Mouse (Mus musculus): ENCODE measurements around the gene Rps27l. TPM values are rescaled to one million over a fixed set of nuclear protein-coding genes. Genes with fewer than 3 reads are reported as not detected.

The Rps27l gene
- polyA plus RNA-seq, 1 experiment from 2014 or later = 676 TPM

GRCm38 (mm10) chr9:66917892-66918255 lies 28.0 kb upstream of the Rps27l start:
- WGBS = 77% methylated on average over 1 of the region's 1 CpGs
- Histone ChIP-seq H3K27me3 (ENCODE audit: control insufficient read depth, insufficient read depth, low read length) (no peaks in the 10 kb centered on the region), H3K9me3 (ENCODE audit: control insufficient read depth, low read length) (no peaks in the 10 kb centered on the region), H3K4me1 (replicated peaks; ENCODE audit: control insufficient read depth, insufficient read depth, low read length) (peaks cover 5% of the 10 kb centered on the region; the same call in 1 of the 2 replicates), H3K9ac (ENCODE audit: low read length) (no peak overlapping the region), H3K4me3 (ENCODE audit: low read depth, low read length) (no peak overlapping the region), H3K27ac (ENCODE audit: low read depth, low read length) (no peak overlapping the region), H3K4me2 (ENCODE audit: low read depth, low read length, severe bottlenecking) (peak overlapping the region; percentile 81; the same call in 1 of the 2 replicates), H3K36me3 (ENCODE audit: control insufficient read depth, insufficient read depth, low read length) (no peaks in the 10 kb centered on the region)
- ATAC-seq (replicated peaks; ENCODE audit: low FRiP score) (no peak), DNase-seq (ENCODE audit: low spot score) (no peak)

- H3K4me2 ChIP-seq (ENCODE audit: low read depth, low read length, severe bottlenecking) = peak overlapping the region; percentile 81
- H3K9ac ChIP-seq (ENCODE audit: low read length) = peak overlapping the region; percentile 90
- ATAC-seq (replicated peaks; ENCODE audit: low FRiP score) (no peak), DNase-seq (ENCODE audit: low spot score) (no peak)
- H3K27me3 ChIP-seq (ENCODE audit: control insufficient read depth, insufficient read depth, low read length) = no peaks in the 10 kb centered on the region
- H3K4me1 ChIP-seq (replicated peaks; ENCODE audit: control insufficient read depth, insufficient read depth, low read length) = peaks cover 5% of the 10 kb centered on the region; the same call in 1 of the 2 replicates
- H3K4me3 ChIP-seq (ENCODE audit: low read depth, low read length) = peak overlapping the region; percentile 91
- no peak overlapping the region; the same call in 1 of the 2 replicates for H3K27ac ChIP-seq (ENCODE audit: low read depth, low read length)
- no peaks in the 10 kb centered on the region for H3K36me3 ChIP-seq (ENCODE audit: control insufficient read depth, insufficient read depth, low read length)
- 3% methylated on average over 27 of the region's 27 CpGs for WGBS
- no peaks in the 10 kb centered on the region for H3K9me3 ChIP-seq (ENCODE audit: control insufficient read depth, low read length)
These were observed 27.1 kb upstream of the Rps27l start for GRCm38 (mm10) chr9:66918672-66919330.

- peak; percentile 100 for DNase-seq (ENCODE audit: low spot score)
- Histone ChIP-seq H3K27me3 (ENCODE audit: control insufficient read depth, insufficient read depth, low read length) (no peaks in the 10 kb centered on the region), H3K36me3 (ENCODE audit: control insufficient read depth, insufficient read depth, low read length) (no peaks in the 10 kb centered on the region), H3K4me1 (replicated peaks; ENCODE audit: control insufficient read depth, insufficient read depth, low read length) (peaks cover 5% of the 10 kb centered on the region; the same call in 1 of the 2 replicates), H3K9ac (ENCODE audit: low read length) (peak within 1 kb of the TSS; percentile 90), H3K4me3 (ENCODE audit: low read depth, low read length) (peak within 1 kb of the TSS; percentile 91), H3K27ac (ENCODE audit: low read depth, low read length) (peak within 1 kb of the TSS; percentile 70), H3K4me2 (ENCODE audit: low read depth, low read length, severe bottlenecking) (peak within 1 kb of the TSS; percentile 81), H3K9me3 (ENCODE audit: control insufficient read depth, low read length) (no peaks in the 10 kb centered on the region)
- WGBS = under 1% methylated on average over 49 of the region's 49 CpGs
- ATAC-seq (replicated peaks; ENCODE audit: low FRiP score) = peak; percentile 99
These were observed 26.4 kb upstream of the Rps27l start, which contains the start of gene Rab8b for GRCm38 (mm10) chr9:66919382-66919971. Rab8b (minus strand) TSS chr9:66919687.

GRCm38 (mm10) chr9:66919981-66920380 lies 25.9 kb upstream of the Rps27l start:
- peak overlapping the region; percentile 55 for H3K9ac ChIP-seq (ENCODE audit: low read length)
- H3K4me2 ChIP-seq (ENCODE audit: low read depth, low read length, severe bottlenecking) = peak overlapping the region; percentile 81

GRCm38 (mm10) chr9:66920488-66921279 lies 25.2 kb upstream of the Rps27l start:
- Histone ChIP-seq H3K4me2 (ENCODE audit: low read depth, low read length, severe bottlenecking) (peak overlapping the region; percentile 81), H3K36me3 (ENCODE audit: control insufficient read depth, insufficient read depth, low read length) (no peaks in the 10 kb centered on the region), H3K9ac (ENCODE audit: low read length) (no peak overlapping the region), H3K4me1 (replicated peaks; ENCODE audit: control insufficient read depth, insufficient read depth, low read length) (peaks cover 5% of the 10 kb centered on the region; the same call in 1 of the 2 replicates), H3K27ac (ENCODE audit: low read depth, low read length) (no peak overlapping the region), H3K9me3 (ENCODE audit: control insufficient read depth, low read length) (no peaks in the 10 kb centered on the region), H3K4me3 (ENCODE audit: low read depth, low read length) (no peak overlapping the region), H3K27me3 (ENCODE audit: control insufficient read depth, insufficient read depth, low read length) (no peaks in the 10 kb centered on the region)
- 13% methylated on average over 6 of the region's 6 CpGs for WGBS
- ATAC-seq (replicated peaks; ENCODE audit: low FRiP score) (no peak), DNase-seq (ENCODE audit: low spot score) (peak; percentile 2)

More at GRCm38 (mm10) chr9:66919981-66920380, 25.9 kb upstream of the Rps27l start:
- 0% methylated on average over 14 of the region's 14 CpGs for WGBS
- H3K4me3 ChIP-seq (ENCODE audit: low read depth, low read length) = peak overlapping the region; percentile 91
- ATAC-seq (replicated peaks; ENCODE audit: low FRiP score) (peak; percentile 71), DNase-seq (ENCODE audit: low spot score) (peak; percentile 60)
- peaks cover 5% of the 10 kb centered on the region; the same call in 1 of the 2 replicates for H3K4me1 ChIP-seq (replicated peaks; ENCODE audit: control insufficient read depth, insufficient read depth, low read length)
- H3K9me3 ChIP-seq (ENCODE audit: control insufficient read depth, low read length) = no peaks in the 10 kb centered on the region
- no peaks in the 10 kb centered on the region for H3K36me3 ChIP-seq (ENCODE audit: control insufficient read depth, insufficient read depth, low read length)
- no peaks in the 10 kb centered on the region for H3K27me3 ChIP-seq (ENCODE audit: control insufficient read depth, insufficient read depth, low read length)
- peak overlapping the region; percentile 39; the same call in 1 of the 2 replicates for H3K27ac ChIP-seq (ENCODE audit: low read depth, low read length)

GRCm38 (mm10) chr9:66922076-66922475 lies 23.8 kb upstream of the Rps27l start:
- Histone ChIP-seq H3K4me3 (ENCODE audit: low read depth, low read length) (no peak overlapping the region), H3K36me3 (ENCODE audit: control insufficient read depth, insufficient read depth, low read length) (no peaks in the 10 kb centered on the region), H3K27me3 (ENCODE audit: control insufficient read depth, insufficient read depth, low read length) (no peaks in the 10 kb centered on the region), H3K4me2 (ENCODE audit: low read depth, low read length, severe bottlenecking) (no peak overlapping the region), H3K9me3 (ENCODE audit: control insufficient read depth, low read length) (no peaks in the 10 kb centered on the region), H3K4me1 (replicated peaks; ENCODE audit: control insufficient read depth, insufficient read depth, low read length) (peaks cover 5% of the 10 kb centered on the region; the same call in 1 of the 2 replicates), H3K9ac (ENCODE audit: low read length) (no peak overlapping the region), H3K27ac (ENCODE audit: low read depth, low read length) (no peak overlapping the region)
- DNase-seq (ENCODE audit: low spot score) = peak; percentile 20
- 100% methylated on average over 1 of the region's 1 CpGs for WGBS
- ATAC-seq (replicated peaks; ENCODE audit: low FRiP score) = no peak

GRCm38 (mm10) chr9:66925853-66926252 lies 20.0 kb upstream of the Rps27l start:
- H3K27ac ChIP-seq (ENCODE audit: low read depth, low read length) = no peak overlapping the region
- 85% methylated on average over 3 of the region's 3 CpGs for WGBS
- no peaks in the 10 kb centered on the region for H3K27me3 ChIP-seq (ENCODE audit: control insufficient read depth, insufficient read depth, low read length)
- H3K36me3 ChIP-seq (ENCODE audit: control insufficient read depth, insufficient read depth, low read length) = no peaks in the 10 kb centered on the region
- no peak overlapping the region for H3K9ac ChIP-seq (ENCODE audit: low read length)
- ATAC-seq (replicated peaks; ENCODE audit: low FRiP score) = no peak
- H3K4me1 ChIP-seq (replicated peaks; ENCODE audit: control insufficient read depth, insufficient read depth, low read length) = 0 out of 2 replicates have a peak, but pooled peaks cover 2% of the 10 kb centered on the region
- H3K4me3 ChIP-seq (ENCODE audit: low read depth, low read length) = no peak overlapping the region
- H3K4me2 ChIP-seq (ENCODE audit: low read depth, low read length, severe bottlenecking) = no peak overlapping the region
- peak; percentile 3 for DNase-seq (ENCODE audit: low spot score)
- no peaks in the 10 kb centered on the region for H3K9me3 ChIP-seq (ENCODE audit: control insufficient read depth, low read length)

GRCm38 (mm10) chr9:66927696-66928402 lies 18.0 kb upstream of the Rps27l start:
- Histone ChIP-seq H3K4me3 (ENCODE audit: low read depth, low read length) (no peak overlapping the region), H3K4me1 (replicated peaks; ENCODE audit: control insufficient read depth, insufficient read depth, low read length) (0 out of 2 replicates have a peak, but pooled peaks cover 2% of the 10 kb centered on the region), H3K9me3 (ENCODE audit: control insufficient read depth, low read length) (no peaks in the 10 kb centered on the region), H3K36me3 (ENCODE audit: control insufficient read depth, insufficient read depth, low read length) (no peaks in the 10 kb centered on the region), H3K4me2 (ENCODE audit: low read depth, low read length, severe bottlenecking) (no peak overlapping the region), H3K27me3 (ENCODE audit: control insufficient read depth, insufficient read depth, low read length) (no peaks in the 10 kb centered on the region), H3K27ac (ENCODE audit: low read depth, low read length) (no peak overlapping the region; the same call in 1 of the 2 replicates), H3K9ac (ENCODE audit: low read length) (no peak overlapping the region)
- ATAC-seq (replicated peaks; ENCODE audit: low FRiP score) (no peak), DNase-seq (ENCODE audit: low spot score) (peak; percentile 17)
- WGBS = 68% methylated on average over 8 of the region's 8 CpGs
